Mouse (Mus musculus): Measurements from ENCODE around the gene Rtn4rl2.
"Not testable (repeated sequence)": the region's sequence is repeated elsewhere in the genome, so short reads cannot be mapped to it uniquely, and the experiment has no call there.

DNA sequence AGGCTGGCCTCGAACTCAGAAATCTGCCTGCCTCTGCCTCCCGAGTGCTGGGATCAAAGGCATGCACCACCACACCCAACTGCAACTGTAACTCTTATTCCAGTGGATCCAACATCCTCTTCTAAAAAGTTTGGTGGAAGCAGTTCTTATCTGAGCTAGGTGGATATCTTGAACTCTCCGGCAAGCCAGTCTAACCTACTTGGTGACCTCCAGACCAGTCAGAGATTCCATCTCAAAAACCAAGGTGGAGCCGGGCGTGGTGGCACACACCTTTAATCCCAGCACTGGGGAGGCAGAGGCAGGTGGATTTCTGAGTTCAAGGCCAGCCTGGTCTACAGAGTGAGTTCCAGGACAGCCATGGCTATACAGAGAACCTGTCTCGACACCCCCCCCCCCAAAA, 10.2 kb upstream of the Rtn4rl2 start:
- not testable (repeated sequence) for TF ChIP-seq CTCF, POLR2A (IDR thresholded peaks at IDR 0.05; ENCODE audit: insufficient read depth, low read depth, low read length)

Data from olfactory bulb, adult 2 months (tissue).